Mouse (Mus musculus): ENCODE measurements around the gene Shh.
A peak's percentile ranks its signal among the peaks of the same experiment; 100 is the strongest.

Gene Shh

DNA sequence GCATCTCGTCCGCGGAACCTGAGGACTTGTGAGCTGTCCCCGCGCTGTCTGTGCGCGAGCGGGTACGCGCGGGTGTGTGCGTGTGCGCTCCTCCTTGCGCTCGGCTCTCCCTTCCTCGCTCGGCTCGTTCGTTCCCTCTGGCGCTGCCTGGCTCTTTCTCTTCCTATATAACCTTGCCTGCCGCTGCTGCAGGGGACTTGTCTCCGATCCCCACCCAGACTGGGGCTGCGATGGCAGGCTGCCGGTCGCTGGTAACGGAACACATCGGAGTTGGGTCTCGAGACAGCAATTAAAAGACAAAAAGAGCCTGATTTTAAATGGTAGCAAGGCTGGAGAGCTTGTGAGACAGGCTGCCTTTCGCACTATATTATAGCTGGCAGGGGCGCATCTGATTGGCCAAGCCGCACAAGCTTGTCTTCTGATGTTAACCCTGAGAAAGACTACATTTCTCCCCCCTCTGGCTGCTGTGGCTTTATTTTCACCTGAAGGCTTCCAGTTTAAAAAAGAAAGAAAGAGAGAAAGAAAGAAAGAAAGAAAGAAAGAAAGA is at the start of gene Shh:
Gene Shh, minus strand, starts transcription at position 497 of the 547 bp plus-strand sequence.
- DNase-seq (ENCODE audit: low spot score): no peak

DNA sequence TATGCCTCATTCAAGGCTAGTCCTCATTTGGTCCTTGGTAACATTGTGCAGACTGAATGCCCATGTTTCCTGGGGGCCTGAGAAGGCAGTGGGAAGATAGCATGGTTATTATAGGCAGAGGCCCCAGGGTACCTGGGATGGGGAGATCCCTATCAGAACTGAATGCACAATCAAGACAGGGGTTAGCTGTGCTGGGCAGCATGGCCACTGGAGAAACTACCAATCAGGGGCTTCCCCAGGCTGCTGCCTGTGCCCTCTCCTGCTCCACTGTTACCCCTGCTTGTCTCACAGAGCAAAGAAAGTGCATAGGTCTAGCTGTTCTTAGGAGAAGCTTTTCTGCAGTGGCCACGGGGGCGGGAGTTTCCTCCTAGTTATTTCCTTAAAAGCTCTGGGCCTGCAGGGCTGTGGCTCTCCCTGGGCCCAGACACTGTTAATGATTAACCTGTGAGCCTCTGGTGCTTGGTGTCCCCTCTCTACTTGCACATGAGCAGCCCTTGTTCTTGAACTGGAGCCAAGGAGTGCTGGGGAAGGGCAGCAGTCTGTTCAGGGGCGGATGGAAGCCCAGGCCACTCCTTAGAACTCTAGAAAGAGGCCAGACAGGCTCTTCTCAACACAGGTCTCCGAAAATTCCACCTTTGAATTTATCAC is 33.9 kb upstream of the Shh start:
- peak; percentile 36 for DNase-seq (ENCODE audit: low spot score)

DNA sequence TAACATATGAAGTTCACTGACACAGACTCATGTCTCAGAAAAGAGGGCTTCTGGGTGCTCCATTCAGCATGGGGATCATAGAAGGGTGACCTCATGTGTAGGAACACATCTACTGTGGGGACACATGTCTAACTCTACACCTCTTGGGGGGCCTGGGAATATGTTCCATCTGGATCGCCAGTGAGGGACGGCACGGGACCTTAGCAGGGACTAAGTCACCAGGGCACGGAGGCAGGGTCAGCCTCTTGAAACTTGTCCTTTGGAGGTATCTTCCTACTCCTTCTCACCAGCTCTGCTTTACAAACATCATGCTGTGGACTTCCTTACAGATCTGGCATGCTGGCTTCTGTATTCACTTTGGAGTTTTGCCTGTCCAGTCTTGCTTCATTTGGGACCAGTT is 31.8 kb upstream of the Shh start:
- no peak for DNase-seq (ENCODE audit: low spot score)

GRCm38 (mm10) chr5:28495712-28496650 is 28.9 kb upstream of the Shh start:
- DNase-seq (ENCODE audit: low spot score): no peak

- DNase-seq (ENCODE audit: low spot score): no peak
Measured at GRCm38 (mm10) chr5:28493550-28493949, 26.5 kb upstream of the Shh start.

DNA sequence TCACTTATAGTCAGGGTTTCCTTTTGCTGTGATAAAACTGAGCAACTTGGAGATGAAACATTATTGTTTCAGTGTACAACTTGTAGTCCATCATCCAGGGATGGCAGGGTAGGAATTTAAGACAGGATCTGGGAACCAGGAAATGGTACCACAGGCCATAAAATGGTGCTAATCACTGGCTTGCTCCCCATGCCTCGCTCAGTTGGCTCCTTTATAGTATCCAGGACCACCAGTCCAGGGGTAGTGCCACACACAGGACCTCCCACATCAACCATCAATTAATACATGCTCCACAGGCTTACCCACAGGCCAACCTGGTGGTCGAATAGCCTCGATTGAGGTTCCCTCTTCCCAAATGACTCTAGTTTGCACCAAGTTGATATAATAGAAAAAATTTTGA is 15.9 kb upstream of the Shh start:
- no peak for DNase-seq (ENCODE audit: low spot score)

DNA sequence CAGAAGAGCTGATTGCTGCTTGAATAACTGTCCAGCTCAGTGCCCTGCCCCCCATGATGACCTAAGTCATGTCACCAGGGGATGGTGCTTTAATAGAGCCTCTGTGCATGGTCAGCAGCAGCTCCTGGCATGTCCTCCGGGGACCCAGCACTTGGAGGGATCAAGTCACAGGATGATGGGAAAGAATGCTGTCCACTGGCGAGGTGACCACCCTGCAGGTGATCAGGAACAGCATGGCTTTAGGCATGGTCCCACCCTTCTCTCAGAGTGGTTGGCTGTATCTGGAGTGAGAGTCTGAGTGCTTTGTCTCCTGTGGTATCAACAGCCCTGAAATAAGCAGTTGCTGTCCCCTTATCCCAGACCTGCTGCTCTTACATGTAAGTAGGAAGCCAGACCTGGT is 14.7 kb upstream of the Shh start:
- DNase-seq (ENCODE audit: low spot score): no peak

DNA sequence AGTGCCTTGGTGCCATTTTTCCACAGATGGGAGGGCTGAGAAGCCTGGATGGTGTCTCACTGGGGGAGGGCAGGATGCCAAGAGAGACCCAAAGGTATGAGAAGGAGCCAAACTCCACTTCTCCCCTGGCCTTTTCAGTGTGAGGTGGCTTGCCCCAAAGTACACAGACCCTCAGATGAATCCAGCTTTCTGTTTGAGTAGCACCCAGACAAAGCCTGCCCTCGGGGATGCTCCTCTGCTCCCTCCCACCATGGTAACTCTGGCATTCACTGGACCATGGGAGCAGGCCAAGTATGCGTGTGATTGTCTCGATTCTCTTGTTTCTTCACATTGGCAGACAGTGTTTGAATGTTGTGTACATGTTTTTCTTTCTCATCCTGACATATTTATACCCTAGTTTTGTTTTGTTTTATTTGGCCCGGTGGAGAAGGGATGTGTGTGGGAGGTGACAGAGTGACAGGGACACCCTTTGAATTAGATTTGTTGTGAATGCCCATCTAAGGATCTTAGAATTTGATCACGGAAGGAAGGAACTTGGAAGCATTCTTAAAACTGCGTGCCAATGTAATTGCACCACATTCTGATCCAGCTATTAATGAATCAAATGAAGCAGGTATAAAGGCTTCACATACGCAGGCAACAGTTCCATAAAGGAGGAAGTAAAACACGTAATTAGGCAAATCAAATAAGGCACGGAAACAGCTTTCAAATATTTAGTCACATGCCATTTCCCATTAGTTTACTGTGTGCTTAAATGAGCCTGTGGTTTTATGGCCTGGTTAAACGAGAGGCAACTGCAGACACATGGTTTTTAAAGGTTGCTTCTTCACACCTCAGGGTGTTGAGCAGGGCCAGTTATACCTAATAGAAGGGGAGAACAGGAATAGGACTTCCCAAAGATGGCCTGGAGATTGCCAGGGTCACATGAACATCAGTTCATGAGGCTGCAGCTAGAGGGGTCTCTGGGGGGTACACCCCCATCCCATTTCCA is 9.6 kb upstream of the Shh start:
- no peak for DNase-seq (ENCODE audit: low spot score)

DNA sequence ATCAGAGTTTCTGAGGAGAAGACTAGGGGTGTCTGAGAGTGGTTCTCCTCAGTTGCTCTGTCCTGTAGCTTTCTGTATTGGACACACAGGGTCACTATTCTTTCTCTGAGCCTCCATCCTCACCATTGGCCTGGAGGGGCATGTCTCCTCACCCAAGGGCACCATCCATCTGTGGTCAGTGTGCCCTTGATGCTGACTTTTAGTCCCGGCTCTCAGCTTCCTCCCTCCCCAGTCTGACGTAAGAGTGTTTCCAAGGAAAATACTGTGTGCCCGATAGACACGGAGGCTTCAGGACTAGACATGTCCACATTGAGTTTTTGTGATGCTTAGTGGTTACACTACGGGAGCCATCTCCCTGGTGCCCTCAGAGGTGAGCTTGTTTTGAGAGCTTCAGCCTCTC is 6.5 kb upstream of the Shh start:
- no peak for DNase-seq (ENCODE audit: low spot score)

DNA sequence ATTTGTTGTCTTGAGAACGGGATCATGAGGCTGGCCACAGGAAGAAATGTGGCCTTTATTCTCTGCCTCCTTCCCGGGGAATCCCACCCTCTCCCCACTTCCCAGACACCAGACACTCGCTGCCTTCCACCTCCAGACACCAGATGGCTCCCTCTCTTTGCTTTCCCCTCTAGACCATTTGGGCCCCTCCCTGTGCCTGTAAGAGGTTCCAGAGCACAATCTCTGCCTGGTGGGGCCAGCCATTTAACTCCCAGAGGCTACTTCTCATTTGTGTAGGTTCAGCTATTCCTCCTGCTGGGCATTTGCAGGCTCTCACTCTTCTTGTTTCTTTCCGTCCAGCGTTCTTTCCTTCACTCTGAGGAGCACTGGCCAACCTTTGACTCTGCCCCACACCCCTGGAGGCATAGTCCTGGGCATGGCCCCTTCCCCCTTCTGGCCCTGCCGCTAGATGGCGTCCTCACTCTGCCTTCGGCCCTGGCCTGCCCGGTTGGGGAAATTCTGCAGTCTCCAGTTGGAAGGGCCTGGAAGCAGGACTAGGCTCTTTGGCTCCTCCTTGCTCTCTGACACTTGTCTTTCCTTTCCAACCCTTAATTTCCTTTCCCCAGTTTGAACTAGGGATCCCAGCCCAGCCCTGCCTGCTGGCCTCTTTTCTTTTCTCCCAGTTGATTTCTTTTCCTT is 2.6 kb upstream of the Shh start:
- peak; percentile 16 for DNase-seq (ENCODE audit: low spot score)

DNA sequence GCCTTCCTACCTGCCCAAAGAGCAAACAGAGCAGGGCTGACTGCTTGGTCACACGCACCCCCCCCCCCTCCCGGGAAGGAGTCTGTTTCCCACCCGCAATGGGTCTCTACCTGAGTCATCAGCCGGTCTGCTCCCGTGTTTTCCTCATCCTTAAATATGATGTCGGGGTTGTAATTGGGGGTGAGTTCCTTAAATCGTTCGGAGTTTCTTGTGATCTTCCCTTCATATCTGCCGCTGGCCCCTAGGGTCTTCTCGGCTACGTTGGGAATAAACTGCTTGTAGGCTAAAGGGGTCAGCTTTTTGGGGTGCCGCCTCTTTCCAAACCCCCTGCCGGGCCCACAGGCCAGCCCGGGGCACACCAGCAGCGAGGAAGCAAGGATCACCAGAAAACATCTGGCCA is 705 bp downstream of the Shh start:
- no peak for DNase-seq (ENCODE audit: low spot score)

GRCm38 (mm10) chr5:28465526-28465925 is 1.5 kb downstream of the Shh start:
- no peak for DNase-seq (ENCODE audit: low spot score)

GRCm38 (mm10) chr5:28465099-28465406 is 2.0 kb downstream of the Shh start:
- DNase-seq (ENCODE audit: low spot score): no peak

- DNase-seq (ENCODE audit: low spot score): no peak
Measured at GRCm38 (mm10) chr5:28464361-28465098, 2.5 kb downstream of the Shh start.

- DNase-seq (ENCODE audit: low spot score): no peak
Measured at GRCm38 (mm10) chr5:28463656-28464055, 3.4 kb downstream of the Shh start.

- no peak for DNase-seq (ENCODE audit: low spot score)
Measured at GRCm38 (mm10) chr5:28462741-28463590, 4.1 kb downstream of the Shh start.

GRCm38 (mm10) chr5:28461376-28461775 is 5.7 kb downstream of the Shh start:
- DNase-seq (ENCODE audit: low spot score): no peak

- no peak for DNase-seq (ENCODE audit: low spot score)
Measured at GRCm38 (mm10) chr5:28460556-28461350, 6.3 kb downstream of the Shh start.
